Mouse (Mus musculus) midbrain, embryonic 10.5 days (tissue): ENCODE results near the gene Ankrd12. TPM values are rescaled to one million over a fixed set of nuclear protein-coding genes. Genes with fewer than 3 reads are reported as not detected.

Source experiments
- DNase-seq: peaks from one replicate; pipeline ENCODE4 v3.0.0-alpha.2; 2017; ENCODE audit warnings: low spot score
- H3K27ac ChIP-seq: fragments of 300-500 bp; sonication (generic); replicated peaks from 2 replicates; pipeline ENCODE4 v1.5.1; 2016; ENCODE audit warnings: mild to moderate bottlenecking
- H3K27me3 ChIP-seq: fragments of 300-500 bp; sonication (generic); 2 replicates; pipeline ENCODE4 v1.6.1; 2016; ENCODE audit warnings: low read depth, mild to moderate bottlenecking; ENCODE audit not compliant: poor library complexity, severe bottlenecking
- H3K36me3 ChIP-seq: fragments of 300-500 bp; sonication (generic); 2 replicates; pipeline ENCODE4 v1.6.1; 2016; ENCODE audit warnings: mild to moderate bottlenecking, moderate library complexity
- H3K4me1 ChIP-seq: fragments of 300-500 bp; sonication (generic); 2 replicates; pipeline ENCODE4 v1.6.1; 2016
- H3K4me3 ChIP-seq: fragments of 300-500 bp; sonication (generic); 2 replicates; pipeline ENCODE4 v1.5.1; 2016; ENCODE audit warnings: mild to moderate bottlenecking, moderate library complexity
- H3K9me3 ChIP-seq: fragments of 300-500 bp; sonication (generic); replicated peaks from 2 replicates; pipeline ENCODE4 v1.6.1; 2016; ENCODE audit warnings: mild to moderate bottlenecking
- WGBS: fragments of 180-500 bp; shearing (Covaris S2); methylation state at CpG from one replicate; pipeline ENCODE4 v1.1.7; 2016; 5-methylcytosine and 5-hydroxymethylcytosine counted together
- polyA plus RNA-seq: library from polyadenylated mRNA; unstranded; fragments of >200 nt; fragmentation: Nextera tagmentation; extraction: Ambion mirVana; gene quantifications from 2 replicates; pipeline ENCODE4 v1.2.1, GENCODE M21; 2016

The Ankrd12 gene
- polyA plus RNA-seq, result 13.8 and 22.2 TPM in 2 replicates

- peak within 1 kb of the TSS; percentile 89 for H3K27ac ChIP-seq
- H3K4me1 ChIP-seq, result peaks cover 20% of the 10 kb centered on the region
- peak; percentile 96 for DNase-seq
- no peaks in the 10 kb centered on the region for H3K9me3 ChIP-seq
- H3K36me3 ChIP-seq, result peaks cover 33% of the 10 kb centered on the region
- H3K4me3 ChIP-seq, result peak within 1 kb of the TSS; percentile 86
- H3K27me3 ChIP-seq, result peaks cover 19% of the 10 kb centered on the region
- WGBS, result under 1% methylated on average over 53 of the region's 53 CpGs
Measured at GRCm38 (mm10) chr17:66076934-66077333, at the start of gene Ankrd12. Gene Ankrd12 (minus strand): TSS chr17:66077089.

GRCm38 (mm10) chr17:66125211-66125610, 48.3 kb upstream of the Ankrd12 start:
- WGBS, result 75% methylated on average over 5 of the region's 5 CpGs
- H3K4me3 ChIP-seq, result peak overlapping the region; percentile 87; the same call in 1 of the 2 replicates
- H3K4me1 ChIP-seq, result peaks cover 19% of the 10 kb centered on the region
- peaks cover 45% of the 10 kb centered on the region for H3K36me3 ChIP-seq
- no peak for DNase-seq
- no peak overlapping the region for H3K27ac ChIP-seq
- no peaks in the 10 kb centered on the region for H3K9me3 ChIP-seq
- no peaks in the 10 kb centered on the region for H3K27me3 ChIP-seq

GRCm38 (mm10) chr17:66123816-66124610, 47.1 kb upstream of the Ankrd12 start:
- peak overlapping the region; percentile 87 for H3K4me3 ChIP-seq
- peak; percentile 47 for DNase-seq

GRCm38 (mm10) chr17:66123066-66123815, 46.4 kb upstream of the Ankrd12 start, which contains the start of gene Ddx11:
Gene Ddx11 (plus strand): TSS chr17:66123520.
- H3K36me3 ChIP-seq, result peaks cover 45% of the 10 kb centered on the region
- WGBS, result 7% methylated on average over 45 of the region's 45 CpGs
- no peaks in the 10 kb centered on the region for H3K9me3 ChIP-seq
- H3K4me1 ChIP-seq, result peaks cover 19% of the 10 kb centered on the region
- H3K4me3 ChIP-seq, result peak within 1 kb of the TSS; percentile 87
- DNase-seq, result peak; percentile 93
- H3K27me3 ChIP-seq, result no peaks in the 10 kb centered on the region
- peak within 1 kb of the TSS; percentile 93 for H3K27ac ChIP-seq

More at GRCm38 (mm10) chr17:66123816-66124610, 47.1 kb upstream of the Ankrd12 start:
- WGBS, result 3% methylated on average over 20 of the region's 20 CpGs
- Histone ChIP-seq H3K36me3 (peaks cover 45% of the 10 kb centered on the region), H3K27ac (peak overlapping the region; percentile 93), H3K9me3 (no peaks in the 10 kb centered on the region), H3K27me3 (no peaks in the 10 kb centered on the region), H3K4me1 (peaks cover 19% of the 10 kb centered on the region)

GRCm38 (mm10) chr17:66120701-66121100, 43.8 kb upstream of the Ankrd12 start:
- no peak overlapping the region for H3K4me3 ChIP-seq
- H3K9me3 ChIP-seq, result no peaks in the 10 kb centered on the region
- 78% methylated on average over 1 of the region's 1 CpGs for WGBS
- no peaks in the 10 kb centered on the region for H3K27me3 ChIP-seq
- H3K27ac ChIP-seq, result no peak overlapping the region
- DNase-seq, result no peak
- peaks cover 18% of the 10 kb centered on the region for H3K4me1 ChIP-seq
- H3K36me3 ChIP-seq, result peaks cover 47% of the 10 kb centered on the region

GRCm38 (mm10) chr17:66118991-66119390, 42.1 kb upstream of the Ankrd12 start:
- peaks cover 1% of the 10 kb centered on the region for H3K4me1 ChIP-seq
- 86% methylated on average over 8 of the region's 8 CpGs for WGBS
- no peak for DNase-seq
- H3K27me3 ChIP-seq, result no peaks in the 10 kb centered on the region
- peaks cover 64% of the 10 kb centered on the region for H3K36me3 ChIP-seq
- H3K4me3 ChIP-seq, result no peak overlapping the region
- H3K9me3 ChIP-seq, result no peaks in the 10 kb centered on the region
- no peak overlapping the region for H3K27ac ChIP-seq

- H3K27ac ChIP-seq, result no peak overlapping the region
- WGBS, result 55% methylated on average over 4 of the region's 4 CpGs
Measured at GRCm38 (mm10) chr17:66112166-66112565, 35.3 kb upstream of the Ankrd12 start.

GRCm38 (mm10) chr17:66111402-66111959, 34.6 kb upstream of the Ankrd12 start, which contains the start of gene Washc1:
Gene Washc1 (plus strand): TSS chr17:66111545.
- no peaks in the 10 kb centered on the region for H3K9me3 ChIP-seq
- peak within 1 kb of the TSS; percentile 91 for H3K4me3 ChIP-seq
- H3K36me3 ChIP-seq, result peaks cover 29% of the 10 kb centered on the region
- DNase-seq, result peak; percentile 94
- peaks cover 22% of the 10 kb centered on the region for H3K4me1 ChIP-seq
- WGBS, result under 1% methylated on average over 41 of the region's 41 CpGs
- peak within 1 kb of the TSS; percentile 93 for H3K27ac ChIP-seq
- H3K27me3 ChIP-seq, result no peaks in the 10 kb centered on the region

More at GRCm38 (mm10) chr17:66112166-66112565, 35.3 kb upstream of the Ankrd12 start:
- Histone ChIP-seq H3K9me3 (no peaks in the 10 kb centered on the region), H3K4me1 (peaks cover 22% of the 10 kb centered on the region), H3K4me3 (peak overlapping the region; percentile 91), H3K27me3 (no peaks in the 10 kb centered on the region), H3K36me3 (peaks cover 36% of the 10 kb centered on the region)
- no peak for DNase-seq

GRCm38 (mm10) chr17:66110746-66111145, 33.9 kb upstream of the Ankrd12 start:
- no peaks in the 10 kb centered on the region for H3K27me3 ChIP-seq
- peak overlapping the region; percentile 93; the same call in 1 of the 2 replicates for H3K27ac ChIP-seq
- 67% methylated on average over 6 of the region's 6 CpGs for WGBS
- H3K36me3 ChIP-seq, result peaks cover 21% of the 10 kb centered on the region
- DNase-seq, result no peak
- no peaks in the 10 kb centered on the region for H3K9me3 ChIP-seq
- H3K4me3 ChIP-seq, result peak overlapping the region; percentile 91
- peaks cover 22% of the 10 kb centered on the region for H3K4me1 ChIP-seq

- WGBS, result 81% methylated on average over 4 of the region's 4 CpGs
Measured at GRCm38 (mm10) chr17:66108198-66108597, 31.3 kb upstream of the Ankrd12 start.

GRCm38 (mm10) chr17:66107466-66107865, 30.6 kb upstream of the Ankrd12 start:
- DNase-seq, result no peak
- H3K4me1 ChIP-seq, result peaks cover 20% of the 10 kb centered on the region
- H3K27ac ChIP-seq, result no peak overlapping the region
- no peaks in the 10 kb centered on the region for H3K27me3 ChIP-seq
- no peak overlapping the region for H3K4me3 ChIP-seq
- H3K36me3 ChIP-seq, result no peaks in the 10 kb centered on the region
- H3K9me3 ChIP-seq, result no peaks in the 10 kb centered on the region
- 75% methylated on average over 8 of the region's 8 CpGs for WGBS

More at GRCm38 (mm10) chr17:66108198-66108597, 31.3 kb upstream of the Ankrd12 start:
- no peak overlapping the region for H3K27ac ChIP-seq
- H3K9me3 ChIP-seq, result no peaks in the 10 kb centered on the region
- H3K4me3 ChIP-seq, result no peak overlapping the region
- H3K27me3 ChIP-seq, result no peaks in the 10 kb centered on the region
- DNase-seq, result no peak
- H3K4me1 ChIP-seq, result peaks cover 22% of the 10 kb centered on the region
- H3K36me3 ChIP-seq, result no peaks in the 10 kb centered on the region

GRCm38 (mm10) chr17:66106601-66107267, 29.8 kb upstream of the Ankrd12 start:
- H3K9me3 ChIP-seq, result no peaks in the 10 kb centered on the region
- H3K4me1 ChIP-seq, result peaks cover 18% of the 10 kb centered on the region
- no peak overlapping the region for H3K4me3 ChIP-seq
- H3K27ac ChIP-seq, result peak overlapping the region; percentile 52; the same call in 1 of the 2 replicates
- WGBS, result 57% methylated on average over 10 of the region's 10 CpGs
- no peaks in the 10 kb centered on the region for H3K27me3 ChIP-seq
- H3K36me3 ChIP-seq, result no peaks in the 10 kb centered on the region
- peak; percentile 59 for DNase-seq
